25 mouse cellular contexts compared by ENCODE assay signal in the genomic region with DNA sequence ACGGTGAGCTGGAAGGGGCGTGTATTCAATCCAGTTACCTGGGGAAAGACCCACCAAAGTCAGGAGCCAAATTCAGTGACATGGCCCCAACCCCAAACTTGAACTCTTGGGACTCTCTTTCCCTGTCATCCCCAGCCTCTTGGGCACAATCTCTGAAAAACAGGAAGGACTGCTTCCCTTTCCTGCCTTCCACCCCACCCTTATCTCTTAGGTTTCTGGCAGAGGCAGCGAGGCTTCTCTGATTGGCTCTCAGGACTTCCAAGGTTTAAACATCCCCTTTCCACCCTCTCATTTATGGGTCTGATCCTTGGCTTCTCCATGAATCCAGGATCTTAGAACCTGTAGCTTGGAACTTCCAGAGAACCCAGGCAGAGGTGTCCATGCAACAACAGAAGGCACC. TPM values are rescaled to one million over a fixed set of nuclear protein-coding genes. Genes with fewer than 3 reads are reported as not detected.
"Had no signal": no experiment of that assay in that cellular context is flagged by ENCODE, and none has a peak within 500 bp of the region (broad histone marks: within the 10 kb centered on the region; RNA-seq: fewer than 3 reads in every experiment).

No protein-coding gene starts in this region.

- H3K4me1 ChIP-seq: liver, embryonic 15.5 days; lung, embryonic 15.5 days; midbrain, embryonic 10.5 days; midbrain, embryonic 12.5 days; neural tube, embryonic 15.5 days had no signal

- H3K27ac ChIP-seq: liver, embryonic 15.5 days; lung, embryonic 15.5 days; macrophage; midbrain, embryonic 10.5 days; midbrain, embryonic 12.5 days; neural tube, embryonic 13.5 days; neural tube, embryonic 15.5 days had no signal

- ATAC-seq: liver, postnatal 0 days; lung, postnatal 0 days; midbrain, embryonic 16.5 days had no signal

- DNase-seq: liver, postnatal 0 days; lung, adult 2 months; midbrain, embryonic 14.5 days; retina, postnatal 1 day; right cerebral cortex, adult 18-20 months; right cerebral cortex, postnatal 25 days; right cerebral cortex, postnatal 4 days; spleen, adult 18-20 months; thymus, adult 18-20 months; thymus, postnatal 14 days; thymus, postnatal 36 days had no signal

- H3K9ac ChIP-seq: liver, embryonic 15.5 days; liver, postnatal 0 days; lung, embryonic 15.5 days; midbrain, embryonic 12.5 days; neural tube, embryonic 13.5 days; neural tube, embryonic 15.5 days had no signal

- H3K9me3 ChIP-seq: liver, embryonic 15.5 days; lung, embryonic 15.5 days; midbrain, embryonic 10.5 days; midbrain, embryonic 12.5 days; neural tube, embryonic 13.5 days; neural tube, embryonic 15.5 days had no signal

- H3K36me3 ChIP-seq: liver, embryonic 15.5 days had no signal

- H3K27me3 ChIP-seq: liver, embryonic 15.5 days; lung, embryonic 15.5 days; midbrain, embryonic 12.5 days; neural tube, embryonic 13.5 days; neural tube, embryonic 15.5 days had no signal

- H3K4me3 ChIP-seq: liver, embryonic 15.5 days; lung, embryonic 15.5 days; midbrain, embryonic 10.5 days; midbrain, embryonic 12.5 days; myocyte; neural tube, embryonic 13.5 days; neural tube, embryonic 15.5 days had no signal

RNA-seq across cellular contexts. Expression of a gene that starts 27.6 kb away (rescaled TPM):
- total RNA-seq: megakaryocyte progenitor cell, adult 5-6 weeks; megakaryocyte-erythroid progenitor cell, adult 5-6 weeks had no signal
- polyA plus RNA-seq: liver, embryonic 15.5 days; lung, adult 2 months; lung, postnatal 0 days; macrophage; midbrain, embryonic 10.5 days; neural tube, embryonic 11.5 days; small intestine, adult 2 months had no signal
